Mouse (Mus musculus) layer of hippocampus, adult 11-12 months (tissue): Measurements from ENCODE around the gene Ctsw.

Experiments
- DNase-seq: peaks from one replicate; pipeline ENCODE4 v3.0.0; 2022; ENCODE audit warnings: low spot score

The Ctsw gene

DNA sequence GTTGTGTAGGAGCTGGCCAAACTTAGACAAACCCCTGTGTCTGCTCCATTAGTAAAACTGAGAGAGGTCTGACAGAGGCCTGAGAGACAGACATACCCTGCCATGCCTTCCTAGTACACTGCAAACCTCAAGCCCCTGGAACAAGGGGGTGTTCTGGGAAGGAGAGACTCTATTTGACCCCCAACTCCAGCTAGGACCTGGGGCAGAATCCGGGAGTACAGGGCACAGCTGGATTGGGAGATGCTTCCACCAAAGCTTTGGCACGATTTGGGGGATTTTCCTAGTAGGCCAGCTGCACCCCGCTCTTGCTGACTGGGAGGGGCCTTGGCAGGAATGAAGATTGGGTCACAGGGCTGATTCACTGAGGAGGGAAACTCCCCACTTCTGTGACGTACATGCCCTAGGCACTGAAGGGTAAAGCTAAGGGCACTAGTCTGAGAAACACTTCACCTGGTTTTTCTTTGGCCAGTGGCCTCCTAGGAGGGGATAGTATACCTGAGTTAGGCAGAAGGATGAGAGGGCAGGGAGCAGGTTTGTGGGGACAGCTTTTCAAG, 36.3 kb downstream of the Ctsw start:
- DNase-seq, result no peak

DNA sequence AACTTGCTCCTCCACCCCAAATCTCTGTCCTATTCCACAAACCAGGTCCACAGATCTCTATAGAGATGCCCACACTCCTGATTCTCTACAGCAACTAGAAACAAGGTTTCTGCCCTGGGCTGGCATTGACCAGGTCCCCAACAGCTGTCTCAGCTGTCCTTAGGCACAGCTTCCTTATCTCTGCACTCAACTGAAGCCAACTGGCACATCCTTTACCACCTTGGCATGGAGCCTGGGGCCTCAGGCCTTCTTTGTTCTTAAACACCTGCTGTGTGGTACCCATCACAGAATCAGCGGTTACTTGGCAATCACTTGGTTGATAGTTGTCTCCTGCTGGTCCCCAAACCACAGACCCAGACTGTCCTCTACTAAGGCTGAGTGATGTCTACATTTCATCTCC, 37.9 kb downstream of the Ctsw start:
- no peak for DNase-seq

DNA sequence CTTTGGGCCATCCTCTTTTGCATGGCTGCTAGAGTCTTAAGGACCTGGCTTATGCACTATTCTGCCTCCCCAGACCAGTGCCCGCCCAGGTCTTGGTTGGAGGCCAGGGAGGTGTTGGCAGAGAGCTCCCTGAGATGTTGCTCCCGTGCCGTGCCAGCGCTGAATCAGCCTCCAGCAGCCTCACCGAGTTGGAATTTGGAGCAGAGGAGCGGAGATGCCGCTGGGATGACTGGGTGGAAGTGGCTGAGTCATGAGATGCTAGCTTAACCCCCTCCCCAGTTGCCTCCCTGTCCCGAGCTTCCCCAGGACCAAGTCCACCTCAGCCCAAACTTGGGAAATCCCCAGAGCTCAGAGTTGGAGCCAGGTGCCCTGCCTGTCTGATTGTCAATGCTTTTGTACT, 38.5 kb downstream of the Ctsw start:
- DNase-seq, result no peak

DNA sequence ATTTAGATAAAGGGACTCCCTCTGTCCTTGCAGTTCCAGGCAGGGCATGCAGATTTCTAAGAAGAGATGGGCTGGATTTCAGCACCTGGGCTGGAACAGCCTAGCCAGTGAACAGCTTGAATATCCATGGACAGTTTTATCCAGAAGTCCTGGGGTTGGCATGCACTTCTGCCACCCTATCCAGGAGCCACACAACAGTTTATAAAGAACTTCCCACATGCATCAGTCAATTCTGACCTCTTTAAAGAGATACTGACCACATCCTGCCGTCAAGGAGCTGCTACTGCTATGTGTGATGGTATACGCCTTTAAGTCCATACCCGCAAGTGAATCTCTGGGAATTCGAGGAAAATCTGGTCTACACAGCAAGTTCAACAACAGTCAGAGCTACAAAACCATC, 39.1 kb downstream of the Ctsw start:
- DNase-seq, result no peak

DNA sequence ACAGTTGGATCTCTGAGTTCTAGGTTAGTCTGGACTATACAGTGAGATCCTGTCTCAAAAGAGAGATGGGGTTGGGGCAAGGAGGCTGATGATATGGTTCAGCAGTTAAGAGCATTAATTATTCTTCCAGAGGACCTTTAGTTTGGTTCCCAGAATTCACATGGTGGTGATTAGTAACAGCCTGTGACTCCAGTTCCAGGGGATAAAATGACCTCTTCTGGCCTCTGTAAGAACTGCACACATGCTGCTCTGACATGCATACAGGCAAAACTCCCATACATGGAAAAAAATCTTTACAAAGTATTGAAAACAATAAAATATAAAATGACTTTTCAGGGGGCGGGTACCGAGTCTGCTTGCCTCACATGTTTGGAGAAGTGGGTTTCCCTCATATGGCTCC, 40.2 kb downstream of the Ctsw start:
- DNase-seq, result no peak

DNA sequence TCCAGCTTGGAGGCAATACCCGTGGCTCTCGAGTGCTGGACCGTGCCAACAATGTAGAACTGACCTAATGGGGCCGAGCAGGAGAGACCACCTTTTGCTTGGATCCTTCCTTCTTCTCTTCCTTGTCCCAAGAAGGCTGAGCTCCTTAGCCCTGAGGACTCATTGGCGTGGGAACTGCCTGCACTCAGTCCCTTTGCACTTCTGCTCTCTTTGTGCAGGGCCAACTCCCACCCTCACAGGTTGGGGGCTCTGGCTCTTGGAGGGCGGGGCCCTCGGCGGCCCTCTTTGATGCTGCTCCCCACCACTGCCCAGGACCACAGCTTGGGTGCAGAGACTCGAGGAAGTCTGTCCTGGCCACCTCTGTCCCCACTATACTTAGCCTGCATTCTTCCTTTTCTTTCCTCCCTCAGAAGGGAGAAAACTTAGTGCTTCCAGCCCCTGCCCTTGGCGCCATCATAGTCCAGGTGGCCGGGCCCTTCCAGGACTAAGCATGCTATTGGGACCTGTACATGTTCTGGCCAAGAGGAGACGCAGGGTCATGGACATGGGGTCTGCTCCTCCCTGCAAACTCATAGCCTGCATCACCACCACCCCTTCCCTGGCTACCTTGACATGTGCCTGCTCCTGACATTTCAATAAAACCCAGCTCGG, 41.5 kb downstream of the Ctsw start:
- no peak for DNase-seq

GRCm38 (mm10) chr19:5425906-5426565, 42.3 kb downstream of the Ctsw start:
- DNase-seq, result no peak

- peak; percentile 94 for DNase-seq
These were observed 43.2 kb downstream of the Ctsw start, which contains the start of the genes Drap1 and AI837181 for GRCm38 (mm10) chr19:5424782-5425741. TSS of gene Drap1 (minus strand) at chr19:5424979. TSS of gene AI837181 (plus strand) at chr19:5425144.

- peak; percentile 66 for DNase-seq
These were observed 44.1 kb downstream of the Ctsw start for GRCm38 (mm10) chr19:5424092-5424781.

GRCm38 (mm10) chr19:5423561-5423960, 44.7 kb downstream of the Ctsw start:
- no peak for DNase-seq

DNA sequence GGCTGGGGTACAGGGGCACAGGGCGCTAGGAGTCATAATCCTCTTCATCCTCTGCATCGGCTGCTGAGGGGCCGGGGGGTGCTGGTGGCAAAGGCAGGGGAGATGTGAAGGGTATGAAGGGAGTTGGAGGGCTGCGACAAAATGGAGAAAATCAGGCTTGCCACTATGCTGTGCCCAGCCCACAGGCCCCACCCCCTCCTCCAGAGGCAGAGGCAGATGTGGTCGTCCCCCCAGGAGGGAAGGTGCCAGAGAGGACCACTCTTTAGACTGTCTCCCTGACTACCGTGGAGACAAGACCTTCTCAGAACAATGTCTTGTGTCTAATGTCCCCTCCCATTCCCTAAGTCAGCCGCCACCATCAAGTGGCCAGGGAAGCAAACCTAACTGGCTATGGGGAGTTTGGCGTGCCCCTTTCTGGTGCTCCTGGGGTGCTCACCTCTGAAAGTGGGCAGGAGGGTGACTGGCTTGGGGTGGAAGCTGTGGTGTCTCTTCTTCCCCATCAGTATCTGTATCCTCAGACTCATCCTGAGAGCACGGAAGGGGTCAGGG, 45.3 kb downstream of the Ctsw start:
- DNase-seq, result no peak

- DNase-seq, result no peak
These were observed 46.0 kb downstream of the Ctsw start for GRCm38 (mm10) chr19:5422267-5422666.

DNA sequence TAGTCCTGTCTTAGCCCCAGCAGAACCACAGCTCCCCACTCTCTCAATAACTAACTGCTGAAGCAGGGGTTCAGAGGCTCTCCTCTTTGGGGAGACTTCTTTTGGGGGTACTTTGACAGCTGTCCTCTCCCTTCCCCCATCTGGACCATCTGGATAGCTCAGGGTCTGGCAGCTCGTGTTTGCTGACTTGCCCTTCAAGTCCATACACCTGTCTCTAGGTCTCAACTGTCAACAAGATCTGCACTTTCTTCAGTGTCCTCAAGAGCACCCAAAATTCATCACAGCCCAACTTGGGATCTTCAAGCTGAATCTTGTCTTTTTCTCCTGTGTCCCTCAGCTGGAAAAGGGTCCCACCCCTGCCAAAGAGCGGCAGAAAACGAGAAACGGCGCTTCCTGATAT, 46.5 kb downstream of the Ctsw start:
- DNase-seq, result no peak

DNA sequence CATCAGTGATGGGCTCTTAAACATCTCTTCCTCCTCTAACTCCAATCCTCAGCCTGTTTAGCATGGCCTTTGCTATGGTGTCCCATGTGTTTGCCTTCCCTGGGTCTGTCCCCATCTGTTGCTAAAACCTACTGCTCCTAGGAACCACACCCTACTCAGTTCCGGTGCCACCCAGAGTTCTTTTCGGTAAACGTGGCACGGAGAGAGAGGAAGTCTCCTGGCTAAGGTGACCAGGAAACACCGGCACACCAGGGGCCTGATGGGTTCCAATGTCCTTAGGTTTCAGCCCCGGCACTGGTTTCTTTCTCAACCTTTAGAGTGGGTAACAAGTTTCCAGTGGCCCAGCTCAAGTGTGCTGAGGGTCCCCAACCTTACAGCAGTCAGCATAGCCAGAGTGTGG, 47.7 kb downstream of the Ctsw start:
- no peak for DNase-seq

DNA sequence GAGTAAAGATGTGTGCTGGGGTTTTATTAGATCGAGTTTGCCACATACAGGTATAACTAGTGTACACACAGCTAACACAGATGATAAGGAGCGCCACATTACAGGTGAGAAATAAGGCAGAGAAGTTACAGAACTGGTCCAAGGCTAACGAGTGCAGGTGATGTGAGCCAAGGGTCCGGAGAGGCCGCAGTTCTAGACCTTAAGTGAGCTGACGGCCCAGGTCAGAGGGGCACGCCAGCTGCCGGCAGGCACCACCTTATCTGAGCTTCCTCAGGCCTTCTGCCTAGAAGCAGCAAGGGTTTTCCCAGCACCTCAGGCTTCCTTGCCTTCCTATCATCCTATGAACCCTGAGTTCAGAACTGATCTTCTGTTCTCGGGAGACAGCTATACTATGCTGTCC, 48.7 kb downstream of the Ctsw start:
- DNase-seq, result no peak

GRCm38 (mm10) chr19:5418750-5419466, 49.4 kb downstream of the Ctsw start:
- DNase-seq, result no peak
